Mouse (Mus musculus) G1E (cell line): ENCODE measurements around the gene Szrd1.

ENCODE experiments used
- CTCF ChIP-seq: IDR thresholded peaks from 2 replicates; pipeline ENCODE4 v1.5.1; 2012; ENCODE audit warnings: low read depth, low read length, inconsistent platforms, mixed read lengths
- GATA1 ChIP-seq: IDR thresholded peaks from 2 replicates; pipeline ENCODE4 v1.6.1; 2012; ENCODE audit warnings: borderline replicate concordance, low read length, inconsistent platforms, mixed read lengths
- GATA2 ChIP-seq: IDR thresholded peaks from 2 replicates; pipeline ENCODE4 v1.6.1; 2012; ENCODE audit warnings: low read depth, low read length, inconsistent platforms, borderline replicate concordance
- POLR2AphosphoS5 ChIP-seq: IDR thresholded peaks from 2 replicates; pipeline ENCODE4 v1.6.1; 2012; ENCODE audit warnings: low read depth, low read length, inconsistent platforms; ENCODE audit not compliant: insufficient replicate concordance
- TAL1 ChIP-seq: conservative IDR thresholded peaks from 2 replicates; pipeline ENCODE4 v1.6.1; 2012; ENCODE audit warnings: low read depth, low read length, inconsistent platforms, mixed read lengths

- no peak for TF ChIP-seq CTCF
- TF ChIP-seq GATA2, result no peak
- TF ChIP-seq TAL1, result no peak
- TF ChIP-seq GATA1, result no peak
- no peak for TF ChIP-seq POLR2AphosphoS5
Measured at GRCm38 (mm10) chr4:141158609-141159008, 19.0 kb upstream of the Szrd1 start.
